Mouse (Mus musculus) spleen, adult 2 months (tissue): Measurements from ENCODE around the gene Hoga1. TPM values are rescaled to one million over a fixed set of nuclear protein-coding genes. Genes with fewer than 3 reads are reported as not detected.

Source experiments
- DNase-seq, 2 experiments: peaks; one replicate each; pipeline versions ENCODE4 v3.0.0 to v3.0.0-alpha.2; 2012 to 2021; ENCODE audit warnings: low spot score in 2 of 2, low read depth in 1 of 2
- H3K27ac ChIP-seq: fragments of 200-500 bp; 2 replicates; pipeline ENCODE4 v1.5.1; 2012; ENCODE audit warnings: low read length, inconsistent platforms; ENCODE audit not compliant: insufficient read depth
- H3K27me3 ChIP-seq: fragments of 200-500 bp; 2 replicates; pipeline ENCODE4 v1.6.1; 2012; ENCODE audit warnings: mild to moderate bottlenecking, moderate library complexity, low read length, inconsistent platforms; ENCODE audit not compliant: control insufficient read depth, insufficient read depth
- H3K36me3 ChIP-seq: fragments of 200-500 bp; 2 replicates; pipeline ENCODE4 v1.6.1; 2012; ENCODE audit warnings: mild to moderate bottlenecking, low read length, inconsistent platforms; ENCODE audit not compliant: control insufficient read depth, insufficient read depth
- H3K4me1 ChIP-seq: fragments of 200-500 bp; 2 replicates; pipeline ENCODE4 v1.6.1; 2011; ENCODE audit warnings: inconsistent platforms; ENCODE audit not compliant: control insufficient read depth, insufficient read depth, insufficient read length
- H3K4me3 ChIP-seq: fragments of 200-500 bp; 2 replicates; pipeline ENCODE4 v1.5.1; 2011; ENCODE audit warnings: mild to moderate bottlenecking, inconsistent platforms; ENCODE audit not compliant: insufficient read depth, insufficient read length; ENCODE audit errors: extremely low read depth
- CTCF ChIP-seq: fragments of 200-500 bp; IDR thresholded peaks from 2 replicates; pipeline ENCODE4 v1.5.1; 2011; ENCODE audit warnings: mild to moderate bottlenecking, inconsistent platforms; ENCODE audit not compliant: insufficient read depth, insufficient read length, insufficient replicate concordance; ENCODE audit errors: extremely low read depth
- POLR2A ChIP-seq: fragments of 200-500 bp; IDR thresholded peaks from 2 replicates; pipeline ENCODE4 v1.6.1; 2011; ENCODE audit warnings: low read depth, low read length, inconsistent platforms
- WGBS: fragments of 180-500 bp; shearing (Covaris S2); methylation state at CpG from one replicate; pipeline ENCODE4 v1.1.7; 2018; 5-methylcytosine and 5-hydroxymethylcytosine counted together
- polyA plus RNA-seq: library from polyadenylated mRNA; depleted of rRNA; stranded (reverse); fragments of >200 nt; gene quantifications from 2 replicates; pipeline ENCODE4 v1.2.3, GENCODE M21; 2012

Gene Hoga1
- polyA plus RNA-seq, 1 experiment = 2.0 TPM

GRCm38 (mm10) chr19:42051948-42052347, 6.5 kb downstream of the Hoga1 start, which contains the start of gene 4933411K16Rik:
4933411K16Rik (plus strand) TSS chr19:42052248.
- H3K4me1 ChIP-seq = no peaks in the 10 kb centered on the region
- DNase-seq = no peak
- no peaks in the 10 kb centered on the region for H3K27me3 ChIP-seq
- TF ChIP-seq POLR2A (no peak), CTCF (no peak)
- H3K27ac ChIP-seq = no peak within 1 kb of the TSS
- no peak within 1 kb of the TSS for H3K4me3 ChIP-seq
- H3K36me3 ChIP-seq = no peaks in the 10 kb centered on the region
- WGBS = 90% methylated on average over 4 of the region's 4 CpGs

GRCm38 (mm10) chr19:42054255-42054654, 8.8 kb downstream of the Hoga1 start:
- Histone ChIP-seq H3K4me1 (no peaks in the 10 kb centered on the region), H3K27me3 (no peaks in the 10 kb centered on the region), H3K27ac (no peak overlapping the region), H3K4me3 (no peak overlapping the region), H3K36me3 (no peaks in the 10 kb centered on the region)
- no peak for DNase-seq
- 66% methylated on average over 6 of the region's 6 CpGs for WGBS
- no peak for TF ChIP-seq CTCF
- TF ChIP-seq POLR2A = no peak

GRCm38 (mm10) chr19:42055881-42056280, 10.5 kb downstream of the Hoga1 start:
- Histone ChIP-seq H3K36me3 (no peaks in the 10 kb centered on the region), H3K27me3 (no peaks in the 10 kb centered on the region), H3K27ac (no peak overlapping the region), H3K4me1 (no peaks in the 10 kb centered on the region), H3K4me3 (no peak overlapping the region)
- no peak for DNase-seq
- WGBS = 84% methylated on average over 2 of the region's 2 CpGs
- no peak for TF ChIP-seq POLR2A
- TF ChIP-seq CTCF = no peak

- DNase-seq = no peak
- Histone ChIP-seq H3K36me3 (no peaks in the 10 kb centered on the region), H3K4me3 (no peak overlapping the region), H3K27ac (no peak overlapping the region), H3K27me3 (no peaks in the 10 kb centered on the region), H3K4me1 (no peaks in the 10 kb centered on the region)
- TF ChIP-seq CTCF = no peak
- no peak for TF ChIP-seq POLR2A
- WGBS = 75% methylated on average over 6 of the region's 6 CpGs
These were observed 11.5 kb downstream of the Hoga1 start for GRCm38 (mm10) chr19:42056719-42057409.

- Histone ChIP-seq H3K27me3 (no peaks in the 10 kb centered on the region), H3K36me3 (no peaks in the 10 kb centered on the region), H3K4me1 (no peaks in the 10 kb centered on the region), H3K27ac (no peak overlapping the region), H3K4me3 (no peak overlapping the region)
- no peak for DNase-seq
- TF ChIP-seq POLR2A = no peak
- no peak for TF ChIP-seq CTCF
- WGBS = 68% methylated on average over 7 of the region's 7 CpGs
These were observed 13.0 kb downstream of the Hoga1 start for GRCm38 (mm10) chr19:42058426-42058825.

GRCm38 (mm10) chr19:42061443-42061842, 16.0 kb downstream of the Hoga1 start:
- WGBS = 93% methylated on average over 7 of the region's 7 CpGs
- Histone ChIP-seq H3K36me3 (no peaks in the 10 kb centered on the region), H3K4me1 (no peaks in the 10 kb centered on the region), H3K4me3 (no peak overlapping the region), H3K27me3 (no peaks in the 10 kb centered on the region), H3K27ac (no peak overlapping the region)
- no peak for DNase-seq
- TF ChIP-seq CTCF (no peak), POLR2A (no peak)

GRCm38 (mm10) chr19:42068441-42069240, 23.2 kb downstream of the Hoga1 start:
- Histone ChIP-seq H3K4me1 (no peaks in the 10 kb centered on the region), H3K36me3 (no peaks in the 10 kb centered on the region), H3K27me3 (no peaks in the 10 kb centered on the region), H3K27ac (no peak overlapping the region), H3K4me3 (no peak overlapping the region)
- DNase-seq = no peak
- TF ChIP-seq POLR2A = no peak
- 60% methylated on average over 11 of the region's 11 CpGs for WGBS
